Mouse (Mus musculus) fibroblast of lung, adult 2 months (primary cell): ENCODE data around the gene Zfp943.
"Not testable (repeated sequence)": the region's sequence is repeated elsewhere in the genome, so short reads cannot be mapped to it uniquely, and the experiment has no call there.

Source experiments
- DNase-seq: peaks from one replicate; pipeline ENCODE4 v3.0.0-alpha.2; 2011; ENCODE audit warnings: low read depth

The Zfp943 gene

DNA sequence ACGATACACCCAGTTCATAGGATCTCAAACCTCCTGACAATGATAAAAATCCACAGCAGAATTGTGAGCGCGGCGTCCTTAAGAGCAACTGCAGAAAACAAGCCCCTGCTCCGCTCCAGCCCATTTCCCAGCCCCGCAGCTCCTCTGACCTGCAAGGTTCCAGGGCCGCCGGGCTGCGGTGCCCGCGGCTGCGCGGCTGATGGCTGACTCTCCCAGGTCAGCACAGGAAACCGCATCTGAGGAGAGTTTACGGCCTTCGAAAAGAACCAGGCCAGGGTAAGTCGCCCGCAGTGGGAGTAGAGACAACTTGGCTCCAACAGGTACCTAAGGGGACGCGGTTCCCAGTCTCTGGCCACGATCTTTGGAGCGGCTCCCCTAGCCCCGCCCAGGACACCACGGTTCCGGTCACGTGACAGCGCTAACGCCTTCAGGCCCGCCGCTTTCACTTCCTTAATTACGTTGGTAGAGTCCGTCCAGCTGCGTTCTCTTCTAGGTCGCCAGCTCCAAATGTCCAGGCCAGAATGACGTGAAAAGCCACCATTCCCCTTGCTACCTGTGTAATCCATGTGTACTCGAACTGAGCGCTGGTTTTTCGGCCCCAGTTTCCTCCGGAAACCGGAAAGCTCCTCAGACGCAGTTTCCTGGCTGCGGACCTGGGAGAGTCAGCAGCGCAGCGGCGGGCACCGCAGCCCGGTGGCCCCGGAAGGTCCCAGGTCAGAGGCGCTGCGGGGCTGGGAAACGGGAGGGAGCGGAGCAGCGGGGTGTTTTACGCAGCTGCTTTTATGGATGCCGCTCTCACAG is at the start of gene Zfp943, which contains the start of gene Zfp942:
TSS of gene Zfp943 (plus strand) at position 446 of the 801 bp plus-strand sequence.
TSS of gene Zfp942 (minus strand) at position 358 of the 801 bp plus-strand sequence.
- DNase-seq: peak; percentile 32

DNA sequence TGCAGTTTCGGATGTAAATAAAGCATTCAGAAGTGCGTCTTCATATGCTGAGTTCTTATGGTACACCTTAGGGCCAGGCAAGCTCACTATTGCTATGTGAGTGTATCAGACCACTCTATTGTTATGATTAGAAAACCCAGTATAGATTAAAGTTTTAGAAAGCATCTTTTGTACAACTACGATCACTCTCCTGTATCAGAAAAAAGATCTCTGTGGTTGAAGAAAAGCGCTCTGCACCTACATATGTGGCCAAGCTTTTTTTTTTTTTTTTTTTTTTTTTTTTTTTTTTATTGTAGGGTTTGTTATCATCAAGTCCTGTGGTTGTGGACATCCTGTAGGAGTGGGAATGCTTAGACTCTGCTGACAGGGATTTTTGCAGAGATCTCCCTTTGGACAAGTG is 950 bp downstream of the Zfp943 start:
- DNase-seq: no peak

DNA sequence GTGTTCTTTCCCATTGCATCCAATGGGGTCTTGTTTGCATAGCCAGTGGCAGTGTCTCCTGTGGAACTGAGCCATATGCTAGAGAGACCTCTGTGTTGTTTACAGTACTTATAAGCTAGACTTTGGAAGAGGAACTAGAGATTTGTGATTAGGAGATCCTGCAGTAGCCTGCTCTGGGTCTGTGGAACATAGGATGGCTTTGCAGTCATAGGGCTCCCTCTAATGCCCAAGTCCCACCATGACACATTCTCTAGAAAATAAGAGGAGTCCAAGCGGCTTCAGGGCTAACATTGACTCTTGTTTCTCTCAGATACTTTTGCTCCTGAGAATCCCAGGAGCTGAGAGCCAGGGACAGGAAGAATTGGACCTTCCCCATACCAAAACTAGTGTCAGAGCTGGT is 73.2 kb downstream of the Zfp943 start:
- not testable (repeated sequence) for DNase-seq

DNA sequence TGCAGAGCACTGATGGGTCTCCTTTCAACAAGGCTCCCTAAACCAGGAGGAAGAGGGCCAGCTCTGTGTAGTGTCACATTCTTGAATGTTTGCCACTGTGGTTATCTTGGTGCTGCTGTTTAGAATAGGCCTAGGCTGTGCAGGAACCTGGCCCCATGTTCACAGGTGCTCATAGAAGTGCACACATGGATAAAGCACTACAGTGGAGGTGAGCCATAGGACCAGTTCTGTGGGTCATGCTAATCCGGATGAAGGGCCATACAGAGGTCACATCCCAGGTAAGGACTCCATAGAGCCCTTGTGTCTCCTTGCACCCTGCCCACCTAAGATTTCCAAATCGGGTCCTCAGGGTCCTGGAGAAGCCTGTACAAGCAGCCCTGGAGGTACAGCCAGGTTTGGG is 87.1 kb downstream of the Zfp943 start:
- no peak for DNase-seq

DNA sequence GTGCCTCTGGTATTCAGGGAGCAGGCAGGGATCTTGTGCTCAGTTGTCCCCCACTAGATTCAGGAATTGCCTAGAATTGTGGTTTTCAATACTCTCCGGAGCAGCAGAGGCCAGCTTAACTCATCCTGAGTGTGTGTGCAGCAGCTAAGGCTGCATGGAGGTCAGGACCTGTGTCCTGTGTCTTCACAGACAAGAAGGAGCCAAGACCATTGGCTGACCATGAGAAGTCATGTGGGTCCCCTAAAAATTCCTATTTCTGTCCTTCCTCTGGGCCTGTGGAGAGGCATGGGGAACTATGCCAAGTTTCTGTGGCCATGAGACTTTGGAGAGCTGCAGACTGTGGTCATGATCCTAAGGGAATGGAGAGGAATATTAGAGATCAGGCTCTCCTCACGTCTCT is 90.9 kb downstream of the Zfp943 start:
- DNase-seq: no peak

DNA sequence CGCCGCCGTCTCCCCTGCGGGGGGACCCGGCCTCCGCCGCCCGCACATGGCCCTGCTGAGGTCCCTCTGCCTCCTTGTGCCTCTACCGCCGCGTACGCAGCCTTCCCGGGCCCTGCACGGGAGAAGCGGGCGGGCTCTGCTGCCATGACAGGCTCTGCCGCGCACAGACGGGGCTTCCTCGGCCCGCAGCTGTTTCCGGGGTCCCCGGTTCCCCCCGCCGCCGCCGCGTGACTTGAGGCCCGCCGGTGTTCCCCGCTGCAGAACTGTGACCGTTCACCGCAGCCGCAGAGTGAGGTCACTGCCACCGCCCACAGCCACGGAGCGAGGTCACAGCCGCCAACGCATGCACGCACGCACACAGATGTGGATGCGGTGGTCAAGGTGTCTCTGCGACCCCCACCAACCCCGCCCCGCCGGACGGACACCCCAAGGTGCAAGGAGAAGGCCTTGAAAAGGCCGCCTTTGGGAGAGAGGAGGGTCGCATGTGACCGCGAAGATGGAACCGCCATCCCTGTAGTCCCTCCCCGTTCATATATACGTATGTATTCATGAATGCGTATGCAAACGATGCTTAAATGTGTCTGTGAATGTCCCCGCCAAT is 118.8 kb downstream of the Zfp943 start:
- no peak for DNase-seq

DNA sequence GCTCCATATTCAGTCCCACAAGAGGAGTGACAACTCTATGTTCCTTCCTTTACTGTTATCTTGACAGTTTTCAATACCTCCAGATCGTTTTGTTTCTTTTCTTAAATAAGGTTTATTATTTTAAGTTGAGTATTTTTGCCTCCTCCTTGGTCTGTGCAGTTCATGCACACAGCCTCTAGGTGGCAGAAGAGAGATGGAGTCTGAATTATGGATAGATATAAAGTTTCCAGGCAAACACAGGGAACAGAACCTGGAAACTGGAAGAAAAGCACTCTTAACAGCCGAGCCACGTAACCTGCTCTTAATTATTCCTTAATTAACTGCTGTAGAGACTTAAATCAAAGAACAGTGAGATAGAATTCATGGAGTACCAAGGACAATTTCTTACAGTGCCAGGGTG is 120.9 kb downstream of the Zfp943 start:
- DNase-seq: peak; percentile 11

DNA sequence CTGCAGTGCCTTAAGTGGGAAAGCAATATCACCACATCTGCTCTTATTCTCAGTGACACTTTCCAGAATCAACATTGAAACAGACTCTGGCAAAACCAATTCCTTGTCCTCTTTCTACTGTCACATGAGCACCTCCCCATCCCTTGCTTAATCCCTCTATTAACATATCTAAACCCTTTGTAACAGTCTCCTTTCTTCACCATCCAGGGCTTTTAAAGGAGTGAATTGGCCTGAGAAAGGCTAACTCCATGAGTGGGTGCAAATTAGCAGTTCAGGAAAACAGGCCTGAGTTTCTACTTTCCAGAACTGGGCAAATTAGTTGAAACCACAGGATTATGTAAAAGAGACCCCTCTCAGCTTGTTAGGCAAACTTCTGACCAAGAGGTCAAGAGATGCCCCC is 156.4 kb downstream of the Zfp943 start:
- DNase-seq: no peak
